Mouse (Mus musculus) heart, embryonic 13.5 days (tissue): Measurements from ENCODE around the gene Pih1d1. TPM values are rescaled to one million over a fixed set of nuclear protein-coding genes. Genes with fewer than 3 reads are reported as not detected.
"Not testable (repeated sequence)": the region's sequence is repeated elsewhere in the genome, so short reads cannot be mapped to it uniquely, and the experiment has no call there.

Source experiments
- ATAC-seq: fragments of 200-750 bp; cut with Nextera tagmentation; 2 replicates; pipeline ENCODE4 v1.8.0; 2017; ENCODE audit warnings: moderate TSS enrichment; ENCODE audit not compliant: insufficient number of reproducible peaks, low FRiP score, low TSS enrichment; ENCODE audit errors: extremely low read depth
- H3K27ac ChIP-seq: fragments of 300-500 bp; sonication (generic); replicated peaks from 2 replicates; pipeline ENCODE4 v1.5.1; 2015; ENCODE audit warnings: moderate library complexity, mild to moderate bottlenecking, inconsistent platforms
- H3K27me3 ChIP-seq: fragments of 300-500 bp; sonication (generic); replicated peaks from 2 replicates; pipeline ENCODE4 v1.6.1; 2015; ENCODE audit warnings: mild to moderate bottlenecking, inconsistent platforms
- H3K36me3 ChIP-seq: fragments of 300-500 bp; sonication (generic); 2 replicates; pipeline ENCODE4 v1.6.1; 2015; ENCODE audit warnings: mild to moderate bottlenecking, inconsistent platforms
- H3K4me1 ChIP-seq: fragments of 300-500 bp; sonication (generic); 2 replicates; pipeline ENCODE4 v1.6.1; 2015; ENCODE audit warnings: inconsistent platforms
- H3K4me2 ChIP-seq: fragments of 300-500 bp; sonication (generic); 2 replicates; pipeline ENCODE4 v1.6.1; 2015; ENCODE audit warnings: inconsistent platforms, mild to moderate bottlenecking, moderate library complexity
- H3K4me3 ChIP-seq: fragments of 300-500 bp; sonication (generic); 2 replicates; pipeline ENCODE4 v1.5.1; 2015; ENCODE audit warnings: moderate library complexity, mild to moderate bottlenecking, inconsistent platforms
- H3K9ac ChIP-seq: fragments of 300-500 bp; sonication (generic); 2 replicates; pipeline ENCODE4 v1.6.1; 2015; ENCODE audit warnings: inconsistent platforms, mild to moderate bottlenecking, moderate library complexity
- H3K9me3 ChIP-seq: fragments of 300-500 bp; sonication (generic); 2 replicates; pipeline ENCODE4 v1.6.1; 2016; ENCODE audit warnings: inconsistent platforms
- WGBS: fragments of 180-500 bp; shearing (Covaris S2); methylation state at CpG from one replicate; pipeline ENCODE4 v1.1.7; 2015; ENCODE audit warnings: mixed read lengths; 5-methylcytosine and 5-hydroxymethylcytosine counted together
- polyA plus RNA-seq: library from polyadenylated mRNA; unstranded; fragments of >200 nt; fragmentation: Nextera tagmentation; extraction: Ambion mirVana; gene quantifications from 2 replicates; pipeline ENCODE4 v1.2.1, GENCODE M21; 2015

Gene Pih1d1
- polyA plus RNA-seq, 1 experiment from 2014 or later = 82.2 TPM

GRCm38 (mm10) chr7:45172974-45173373 is 18.9 kb downstream of the Pih1d1 start:
- no peak overlapping the region for H3K4me3 ChIP-seq
- peaks cover 11% of the 10 kb centered on the region for H3K4me1 ChIP-seq
- H3K27ac ChIP-seq = no peak overlapping the region
- H3K36me3 ChIP-seq = peaks cover 13% of the 10 kb centered on the region
- no peak for ATAC-seq
- WGBS = 51% methylated on average over 7 of the region's 7 CpGs
- H3K9me3 ChIP-seq = peaks cover 39% of the 10 kb centered on the region
- no peak overlapping the region for H3K9ac ChIP-seq
- H3K27me3 ChIP-seq = peaks cover 95% of the 10 kb centered on the region
- H3K4me2 ChIP-seq = no peak overlapping the region

- H3K4me3 ChIP-seq, H3K27ac ChIP-seq, ATAC-seq, H3K9ac ChIP-seq, H3K4me2 ChIP-seq: not testable (repeated sequence)
- 46% methylated on average over 1 of the region's 1 CpGs for WGBS
- Histone ChIP-seq H3K27me3 (peaks cover 95% of the 10 kb centered on the region), H3K4me1 (peaks cover 11% of the 10 kb centered on the region), H3K36me3 (peaks cover 13% of the 10 kb centered on the region), H3K9me3 (peaks cover 37% of the 10 kb centered on the region)
These were observed 19.7 kb downstream of the Pih1d1 start for GRCm38 (mm10) chr7:45173772-45174171.

- ATAC-seq = no peak
- Histone ChIP-seq H3K9ac (0 out of 2 replicates have a peak overlapping the region, but pooled peaks have one; percentile 13), H3K4me1 (peaks cover 11% of the 10 kb centered on the region), H3K9me3 (peaks cover 27% of the 10 kb centered on the region), H3K36me3 (peaks cover 6% of the 10 kb centered on the region; the same call in 1 of the 2 replicates), H3K4me2 (peak overlapping the region; percentile 33; the same call in 1 of the 2 replicates), H3K27ac (no peak overlapping the region), H3K4me3 (peak overlapping the region; percentile 13; the same call in 1 of the 2 replicates), H3K27me3 (peaks cover 95% of the 10 kb centered on the region)
- 3% methylated on average over 29 of the region's 29 CpGs for WGBS
These were observed 20.6 kb downstream of the Pih1d1 start for GRCm38 (mm10) chr7:45174567-45175280.

- Histone ChIP-seq H3K9me3 (peaks cover 21% of the 10 kb centered on the region), H3K27ac (no peak overlapping the region), H3K9ac (no peak overlapping the region), H3K4me2 (no peak overlapping the region), H3K27me3 (peaks cover 95% of the 10 kb centered on the region), H3K36me3 (no peaks in the 10 kb centered on the region), H3K4me1 (peaks cover 11% of the 10 kb centered on the region), H3K4me3 (no peak overlapping the region)
- WGBS = 5% methylated on average over 13 of the region's 13 CpGs
- no peak for ATAC-seq
These were observed 21.3 kb downstream of the Pih1d1 start for GRCm38 (mm10) chr7:45175398-45175797.

- Histone ChIP-seq H3K36me3 (no peaks in the 10 kb centered on the region), H3K9ac (peak overlapping the region; percentile 40; the same call in 1 of the 2 replicates), H3K4me1 (peaks cover 16% of the 10 kb centered on the region), H3K9me3 (peaks cover 15% of the 10 kb centered on the region), H3K27me3 (peaks cover 97% of the 10 kb centered on the region), H3K4me2 (peak overlapping the region; percentile 56), H3K27ac (no peak overlapping the region), H3K4me3 (peak overlapping the region; percentile 34)
- ATAC-seq = no peak
- WGBS = 2% methylated on average over 23 of the region's 23 CpGs
These were observed 21.8 kb downstream of the Pih1d1 start for GRCm38 (mm10) chr7:45175929-45176328.

GRCm38 (mm10) chr7:45176356-45176755 is 22.3 kb downstream of the Pih1d1 start:
- peaks cover 11% of the 10 kb centered on the region; the same call in 1 of the 2 replicates for H3K9me3 ChIP-seq
- H3K9ac ChIP-seq = peak overlapping the region; percentile 40; the same call in 1 of the 2 replicates
- H3K27me3 ChIP-seq = peaks cover 97% of the 10 kb centered on the region
- H3K4me2 ChIP-seq = peak overlapping the region; percentile 56
- H3K36me3 ChIP-seq = no peaks in the 10 kb centered on the region
- WGBS = 4% methylated on average over 31 of the region's 31 CpGs
- H3K4me1 ChIP-seq = peaks cover 21% of the 10 kb centered on the region
- ATAC-seq = no peak
- no peak overlapping the region for H3K27ac ChIP-seq
- H3K4me3 ChIP-seq = peak overlapping the region; percentile 34

GRCm38 (mm10) chr7:45178550-45178949 is 24.4 kb downstream of the Pih1d1 start:
- H3K4me1 ChIP-seq = peaks cover 33% of the 10 kb centered on the region
- no peak overlapping the region for H3K4me2 ChIP-seq
- no peak for ATAC-seq
- H3K36me3 ChIP-seq = no peaks in the 10 kb centered on the region
- H3K27me3 ChIP-seq = peaks cover 99% of the 10 kb centered on the region
- H3K9ac ChIP-seq = no peak overlapping the region
- 17% methylated on average over 7 of the region's 7 CpGs for WGBS
- H3K27ac ChIP-seq = no peak overlapping the region
- no peaks in the 10 kb centered on the region for H3K9me3 ChIP-seq
- H3K4me3 ChIP-seq = no peak overlapping the region

GRCm38 (mm10) chr7:45179469-45179868 is 25.4 kb downstream of the Pih1d1 start, which contains the start of gene Gfy:
Gfy (minus strand) TSS chr7:45179569.
- Histone ChIP-seq H3K27me3 (peaks cover 100% of the 10 kb centered on the region), H3K9me3 (no peaks in the 10 kb centered on the region), H3K4me1 (peaks cover 33% of the 10 kb centered on the region), H3K9ac (no peak within 1 kb of the TSS), H3K27ac (no peak within 1 kb of the TSS), H3K4me2 (no peak within 1 kb of the TSS), H3K36me3 (no peaks in the 10 kb centered on the region), H3K4me3 (no peak within 1 kb of the TSS)
- WGBS = 27% methylated on average over 7 of the region's 7 CpGs
- ATAC-seq = no peak

GRCm38 (mm10) chr7:45180896-45181477 is 26.9 kb downstream of the Pih1d1 start, which contains the start of gene Pth2:
Pth2 (plus strand) TSS chr7:45180995.
- 21% methylated on average over 20 of the region's 20 CpGs for WGBS
- Histone ChIP-seq H3K36me3 (no peaks in the 10 kb centered on the region), H3K4me2 (peak within 1 kb of the TSS; percentile 69), H3K9ac (peak within 1 kb of the TSS; percentile 40; the same call in 1 of the 2 replicates), H3K4me1 (peaks cover 27% of the 10 kb centered on the region), H3K9me3 (no peaks in the 10 kb centered on the region), H3K27ac (no peak within 1 kb of the TSS), H3K27me3 (peaks cover 100% of the 10 kb centered on the region), H3K4me3 (peak within 1 kb of the TSS; percentile 44)
- no peak for ATAC-seq

- WGBS = 4% methylated on average over 35 of the region's 35 CpGs
- Histone ChIP-seq H3K9ac (peak overlapping the region; percentile 40; the same call in 1 of the 2 replicates), H3K9me3 (no peaks in the 10 kb centered on the region), H3K4me3 (peak overlapping the region; percentile 44), H3K4me2 (peak overlapping the region; percentile 69), H3K36me3 (no peaks in the 10 kb centered on the region), H3K27ac (no peak overlapping the region), H3K4me1 (peaks cover 21% of the 10 kb centered on the region), H3K27me3 (peaks cover 100% of the 10 kb centered on the region)
- ATAC-seq = no peak
These were observed 27.4 kb downstream of the Pih1d1 start for GRCm38 (mm10) chr7:45181540-45181939.

GRCm38 (mm10) chr7:45182199-45182601 is 28.1 kb downstream of the Pih1d1 start:
- Histone ChIP-seq H3K36me3 (no peaks in the 10 kb centered on the region), H3K27me3 (peaks cover 100% of the 10 kb centered on the region), H3K4me3 (peak overlapping the region; percentile 44), H3K9me3 (no peaks in the 10 kb centered on the region), H3K4me1 (peaks cover 21% of the 10 kb centered on the region), H3K27ac (no peak overlapping the region), H3K9ac (peak overlapping the region; percentile 65), H3K4me2 (peak overlapping the region; percentile 69)
- WGBS = under 1% methylated on average over 34 of the region's 34 CpGs
- peak; percentile 65; the same call in 1 of the 2 replicates for ATAC-seq
